Mouse (Mus musculus) bone marrow, adult 2 months (tissue): ENCODE results near the gene Ttc14.

ENCODE experiments used
- CTCF ChIP-seq: fragments of 200-500 bp; IDR thresholded peaks from 2 replicates; pipeline ENCODE4 v1.5.1; 2011; ENCODE audit warnings: low read length, control low read depth; ENCODE audit not compliant: control insufficient read depth, insufficient read depth
- POLR2A ChIP-seq: fragments of 200-500 bp; IDR thresholded peaks from 2 replicates; pipeline ENCODE4 v1.6.1; 2011; ENCODE audit warnings: low read depth, mild to moderate bottlenecking, control low read depth, low read length, borderline replicate concordance; ENCODE audit not compliant: control insufficient read depth

DNA sequence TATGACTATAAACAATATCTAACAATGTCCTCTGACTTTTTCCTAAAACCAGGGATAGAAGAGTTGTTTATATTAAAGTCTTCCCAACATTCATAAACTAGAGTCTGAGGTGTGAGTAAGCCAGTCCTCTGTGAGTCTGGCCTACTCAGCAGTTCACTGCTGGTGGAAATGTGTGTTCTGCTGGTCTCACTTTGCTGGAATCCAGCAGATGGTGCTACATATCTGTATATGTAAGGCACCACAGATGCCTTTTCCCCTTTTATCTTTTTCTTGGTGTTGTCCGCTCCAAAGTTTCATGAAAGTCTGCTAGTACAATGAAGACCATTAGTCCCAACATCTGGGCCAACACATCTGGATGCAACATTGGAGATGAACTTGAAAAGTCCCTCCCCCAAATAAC lies 53.4 kb downstream of the Ttc14 start:
- no peak for TF ChIP-seq CTCF
- TF ChIP-seq POLR2A: no peak
